Mouse (Mus musculus): ENCODE results near the gene Nup214. TPM values are rescaled to one million over a fixed set of nuclear protein-coding genes. Genes with fewer than 3 reads are reported as not detected.

Nup214 gene
- total RNA-seq, 2 experiments from 2014 or later, result 54.3 to 59.0 TPM

DNA sequence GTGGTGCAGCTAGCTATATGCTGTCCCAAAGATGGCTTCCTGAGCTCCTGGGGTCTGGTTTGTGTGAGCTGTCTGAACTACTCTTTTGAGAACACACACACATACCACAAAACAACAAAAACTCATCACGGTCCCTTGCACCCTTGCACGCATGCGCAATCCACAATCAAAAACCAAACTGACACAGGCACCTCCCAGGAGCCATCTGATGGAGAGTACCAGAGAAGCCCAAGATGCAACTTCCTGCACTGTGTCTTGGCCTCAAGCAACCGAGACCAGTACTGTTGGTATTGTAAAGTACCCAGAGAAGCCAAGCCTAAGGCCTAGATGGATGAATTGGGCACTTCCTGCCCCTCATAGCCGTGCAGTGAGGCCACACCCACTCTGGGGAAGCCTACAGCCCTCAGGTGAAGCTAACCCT is 91.1 kb downstream of the Nup214 start:
- no peak for DNase-seq (ENCODE audit: low spot score in 2 of 2)

DNA sequence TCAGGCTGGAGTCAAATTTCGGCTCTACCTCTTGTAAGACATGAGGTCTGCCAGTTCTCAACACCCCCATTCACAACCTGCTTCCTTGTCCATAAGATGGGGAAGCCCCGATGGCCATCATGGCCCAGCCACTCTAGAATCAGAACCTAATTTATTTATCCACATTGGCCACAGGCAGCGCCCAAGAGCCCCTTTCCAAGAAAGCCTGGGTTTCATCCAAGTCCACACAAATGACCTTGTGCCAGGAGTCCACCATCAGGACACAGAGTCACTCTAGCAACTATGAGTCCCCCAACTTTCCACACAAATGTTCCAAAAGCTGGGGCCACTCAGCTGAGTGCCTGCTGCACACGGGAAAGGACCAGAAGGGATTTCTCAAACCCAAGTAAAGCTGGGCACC is 91.8 kb downstream of the Nup214 start:
- DNase-seq (ENCODE audit: low spot score in 2 of 2), result no peak

GRCm38 (mm10) chr2:32068811-32069607 is 94.8 kb downstream of the Nup214 start:
- no peak for DNase-seq (ENCODE audit: low spot score in 2 of 2)

- DNase-seq (ENCODE audit: low spot score in 2 of 2), result no peak
Observed at GRCm38 (mm10) chr2:32070747-32071146, 96.5 kb downstream of the Nup214 start.

GRCm38 (mm10) chr2:32074404-32074803 is 100.2 kb downstream of the Nup214 start:
- peak in 1 of 2 experiments; percentile 34 for DNase-seq (ENCODE audit: low spot score in 2 of 2)

- no peak for DNase-seq (ENCODE audit: low spot score in 2 of 2)
Observed at GRCm38 (mm10) chr2:32075368-32075767, 101.1 kb downstream of the Nup214 start.

DNA sequence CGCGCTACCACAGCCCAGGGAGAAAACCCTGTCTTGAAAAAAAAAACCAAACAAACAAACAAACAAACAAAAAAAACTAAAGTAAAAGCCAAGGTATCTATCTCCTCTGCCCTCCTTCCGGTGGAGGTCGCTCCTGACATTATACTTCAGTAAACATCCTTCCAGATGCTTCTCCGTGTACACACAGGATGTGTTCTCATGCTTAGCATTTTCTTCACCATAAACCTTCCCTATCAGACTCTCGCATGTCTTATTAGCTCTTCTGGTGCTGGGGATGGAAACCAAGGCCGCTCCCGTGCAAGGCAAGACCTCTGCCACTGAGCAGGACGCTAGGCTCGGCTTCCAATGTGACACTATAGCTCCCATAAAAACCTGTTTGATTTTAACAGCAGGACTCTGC is 103.5 kb downstream of the Nup214 start:
- no peak for DNase-seq (ENCODE audit: low spot score in 2 of 2)

DNA sequence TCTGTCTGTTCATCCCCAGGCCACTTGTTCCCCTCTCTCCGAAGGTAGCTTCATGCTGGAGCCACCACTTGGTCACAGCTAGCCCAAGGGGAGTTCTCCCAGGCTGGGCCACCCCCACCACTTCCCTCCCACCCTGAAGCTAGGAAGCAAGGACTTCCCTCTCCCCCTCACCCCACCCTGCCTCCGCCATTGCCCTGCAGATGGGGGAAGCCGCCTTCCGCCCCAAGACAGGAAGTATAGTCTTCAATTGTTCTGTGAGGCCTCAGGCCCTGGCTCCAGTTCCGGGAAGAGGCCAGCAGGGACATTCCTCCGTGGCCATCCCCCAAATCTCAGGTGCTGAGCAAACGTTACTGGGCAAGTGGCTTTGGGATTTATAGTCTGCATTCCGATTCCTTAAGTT is 104.3 kb downstream of the Nup214 start:
- no peak for DNase-seq (ENCODE audit: low spot score in 2 of 2)

- DNase-seq (ENCODE audit: low spot score in 2 of 2), result no peak
Observed at GRCm38 (mm10) chr2:32079191-32079725, 105.0 kb downstream of the Nup214 start.

DNA sequence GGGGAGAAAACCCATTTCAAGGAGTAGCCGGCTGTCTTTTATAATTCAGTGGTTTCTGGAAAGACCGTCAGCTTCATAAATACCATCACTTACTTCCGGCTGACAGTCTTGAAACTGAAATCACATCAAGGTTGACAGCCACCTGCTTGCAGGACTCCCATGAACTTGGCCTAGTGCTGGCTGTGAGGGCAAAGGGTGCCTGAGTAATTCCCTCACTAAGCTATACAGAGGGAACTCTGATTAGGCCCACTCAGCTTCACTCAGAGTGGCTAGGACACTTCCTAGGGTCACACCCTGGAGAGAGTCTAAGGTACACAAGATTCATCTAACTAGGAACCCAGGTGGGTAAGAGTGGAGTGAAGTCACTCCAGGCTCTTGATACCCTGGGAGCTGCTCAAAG is 106.4 kb downstream of the Nup214 start:
- no peak for DNase-seq (ENCODE audit: low spot score in 2 of 2)

DNA sequence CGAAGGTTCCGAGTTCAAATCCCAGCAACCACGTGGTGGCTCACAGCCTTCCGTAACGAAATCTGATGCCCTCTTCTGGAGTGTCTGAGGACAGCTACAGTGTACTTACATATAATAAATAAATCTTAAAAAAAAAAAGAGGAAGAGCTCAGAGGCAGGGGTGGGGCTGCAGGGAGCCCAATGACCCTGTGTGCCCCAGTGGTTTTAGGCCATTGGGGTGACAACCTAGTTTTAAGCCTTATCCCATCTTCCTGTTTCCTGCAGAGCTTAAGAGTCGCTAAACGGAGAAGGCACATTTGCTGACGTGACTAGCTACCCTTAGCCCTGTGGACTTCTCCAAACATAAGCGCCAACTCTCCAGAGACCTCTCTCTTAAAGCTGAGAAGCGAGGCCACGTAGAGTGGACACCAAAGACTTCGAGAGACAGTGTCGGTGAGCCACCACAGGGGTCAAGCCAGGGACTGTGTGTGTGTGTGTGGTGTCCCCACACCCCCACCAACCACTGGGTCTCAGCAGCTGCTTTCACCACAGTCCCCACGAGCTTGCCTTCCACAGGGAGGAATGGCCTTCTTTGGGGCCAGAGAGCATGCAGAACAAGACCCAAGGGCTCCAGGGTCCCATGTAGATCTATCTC is 107.2 kb downstream of the Nup214 start:
- no peak for DNase-seq (ENCODE audit: low spot score in 2 of 2)

DNA sequence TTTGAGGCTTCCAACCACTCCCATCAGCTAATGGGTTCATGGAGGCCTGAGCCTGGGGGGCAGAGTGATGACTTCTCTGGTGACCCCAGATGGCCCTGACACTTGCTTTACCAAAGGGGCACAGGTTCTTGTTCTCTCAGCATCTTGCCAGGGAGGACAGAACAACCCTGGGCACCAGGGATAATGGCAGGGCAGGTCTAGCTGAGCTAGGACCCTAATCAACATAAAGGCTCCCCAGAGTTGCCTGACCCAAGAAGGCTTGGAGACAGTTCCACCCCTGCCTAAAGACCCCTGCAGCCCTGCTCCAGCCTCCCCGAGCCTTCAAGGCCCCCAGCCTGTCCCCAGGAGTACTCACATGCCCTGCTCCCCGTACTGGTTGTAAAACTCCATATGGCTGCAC is 108.0 kb downstream of the Nup214 start:
- DNase-seq (ENCODE audit: low spot score in 2 of 2), result no peak

DNA sequence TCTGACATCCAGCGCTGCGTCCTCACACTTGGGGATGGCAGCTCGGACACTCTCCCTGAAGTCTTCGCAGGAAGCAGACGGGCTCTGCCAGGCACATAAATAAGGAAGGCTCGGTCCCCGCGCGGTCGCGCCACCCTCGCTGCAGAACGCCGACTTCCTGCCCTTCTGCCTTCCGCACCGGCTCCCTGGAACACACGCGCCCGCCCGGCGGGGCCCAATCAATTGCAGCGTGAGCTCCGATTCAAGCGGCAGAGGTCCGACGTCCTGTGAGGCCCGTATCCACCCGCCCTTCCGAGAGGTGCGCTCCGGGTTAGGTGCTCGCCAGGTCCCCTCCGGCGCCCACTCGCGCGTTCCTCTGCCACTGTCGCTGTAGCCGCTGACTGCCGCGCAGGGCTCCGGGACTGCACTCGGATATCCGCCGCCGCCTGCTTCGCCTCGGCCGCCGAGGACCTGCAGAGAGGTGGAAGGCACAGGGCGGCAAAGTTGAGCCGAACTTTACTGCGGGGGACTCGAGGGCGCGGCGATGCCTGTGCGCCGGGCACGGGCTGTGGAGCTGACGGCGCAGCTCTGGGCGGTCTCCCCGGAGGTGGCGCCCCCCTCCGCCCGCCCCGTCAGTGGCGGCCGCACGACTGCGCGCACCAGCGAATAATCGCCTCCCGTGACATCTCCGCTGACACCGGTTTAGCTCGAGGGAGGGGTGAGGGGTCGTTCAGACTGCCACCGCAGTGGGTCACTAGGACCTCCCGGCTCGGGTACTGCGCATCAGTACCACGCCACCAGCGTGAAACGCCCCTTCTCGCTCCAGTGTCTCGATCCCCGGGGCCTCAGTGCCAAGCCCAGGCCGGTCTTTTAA is 109.1 kb downstream of the Nup214 start:
- DNase-seq (ENCODE audit: low spot score in 2 of 2), result peak in 1 of 2 experiments; percentile 31

DNA sequence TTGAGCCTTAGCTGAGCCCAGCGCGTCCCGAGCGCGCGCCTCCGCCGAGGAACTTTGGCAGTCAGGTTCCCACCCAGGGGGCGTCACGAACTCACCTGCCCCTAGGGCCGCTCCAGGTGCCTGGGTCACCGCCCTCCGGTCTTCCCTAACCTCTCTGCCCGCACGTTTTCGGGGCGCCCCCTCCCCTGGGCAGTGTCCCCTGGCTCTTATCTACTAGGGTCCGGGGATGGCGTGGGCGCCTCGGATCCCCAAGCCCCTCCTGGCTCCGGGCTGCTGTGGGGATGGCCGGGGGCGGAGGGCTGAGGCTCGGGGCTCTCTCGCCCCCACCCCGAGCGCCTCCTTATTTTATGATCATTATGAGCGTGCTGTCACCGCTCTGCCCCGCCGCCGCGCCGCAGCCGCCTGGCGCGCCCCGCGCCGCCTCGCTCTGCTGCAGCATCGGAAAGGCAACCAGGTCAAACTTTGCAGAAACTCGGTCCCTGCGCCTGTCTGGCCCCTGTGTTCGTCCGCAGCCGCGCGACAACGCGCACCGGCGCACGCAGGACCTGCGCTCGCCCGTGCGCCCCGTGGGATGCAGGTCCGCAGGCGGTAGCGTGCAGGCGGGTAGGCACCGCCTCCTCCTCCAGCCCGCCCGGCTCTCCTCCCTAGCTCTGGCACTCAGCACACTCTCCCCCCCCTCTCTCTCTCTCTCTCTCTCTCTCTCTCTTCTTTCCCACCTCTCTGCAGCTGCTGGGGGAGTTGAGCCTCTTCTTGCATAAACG is 110.1 kb downstream of the Nup214 start, which contains the start of gene Fam78a:
Gene Fam78a (minus strand): TSS at position 747 of the 761 bp plus-strand sequence.
- peak in 1 of 2 experiments; percentile 46 for DNase-seq (ENCODE audit: low spot score in 2 of 2)

DNA sequence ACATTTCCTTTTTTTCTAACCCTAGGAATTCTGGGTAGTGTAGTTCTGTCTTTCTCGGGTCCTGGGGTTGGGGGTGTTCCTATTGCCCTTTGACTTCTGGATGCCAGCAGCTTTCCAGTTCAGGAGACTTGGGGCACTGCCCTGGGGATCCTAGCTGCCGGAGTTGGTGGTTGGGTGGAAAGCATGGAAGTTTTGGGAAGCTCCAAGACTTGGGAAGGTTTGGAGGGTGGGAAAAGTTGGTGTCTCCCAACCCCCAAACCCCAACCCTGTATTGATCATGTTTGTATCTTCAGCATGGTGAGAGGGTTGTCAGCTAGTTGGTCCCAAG is 110.6 kb downstream of the Nup214 start:
- DNase-seq (ENCODE audit: low spot score in 2 of 2), result no peak

DNA sequence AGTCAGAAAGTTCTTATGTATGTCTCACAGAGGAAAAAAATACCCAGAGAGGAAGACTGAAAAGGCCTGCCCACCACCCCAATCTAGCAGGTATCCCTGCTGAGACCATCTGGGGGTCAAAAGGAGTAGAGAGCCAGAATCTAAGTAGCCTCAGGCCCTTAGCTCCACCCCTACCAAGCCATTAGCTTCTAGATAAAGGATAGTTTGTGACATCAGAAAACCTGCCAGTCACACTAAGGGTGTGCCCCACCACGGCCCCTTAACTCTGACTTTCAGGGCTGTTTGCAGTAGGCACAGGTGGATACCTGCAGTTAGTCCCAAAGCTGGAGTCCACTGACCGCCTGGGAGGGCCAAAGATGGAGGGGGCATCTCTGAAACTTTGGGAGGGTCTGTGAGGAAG is 111.0 kb downstream of the Nup214 start:
- DNase-seq (ENCODE audit: low spot score in 2 of 2), result no peak

DNA sequence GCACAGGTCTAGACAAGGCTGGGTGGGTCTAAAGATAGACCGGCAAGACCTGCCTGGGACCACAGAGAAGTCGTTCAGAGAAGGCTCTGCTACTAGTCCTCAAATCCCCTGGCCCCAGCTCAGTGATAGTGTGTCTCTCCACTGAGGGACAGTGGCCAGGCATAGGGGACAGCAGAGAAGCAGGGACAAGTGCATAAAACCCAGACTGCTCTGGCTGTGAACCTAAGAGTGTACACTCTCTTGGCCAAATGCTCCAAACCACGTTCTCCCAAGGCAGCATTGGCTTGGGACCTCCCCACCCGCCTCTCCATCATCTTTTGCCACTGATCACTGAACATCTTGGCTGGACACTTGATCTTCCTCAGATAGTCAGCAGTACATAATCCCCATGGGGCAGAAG is 113.4 kb downstream of the Nup214 start:
- no peak for DNase-seq (ENCODE audit: low spot score in 2 of 2)

- peak in 1 of 2 experiments; percentile 29 for DNase-seq (ENCODE audit: low spot score in 2 of 2)
Observed at GRCm38 (mm10) chr2:32088372-32088981, 114.2 kb downstream of the Nup214 start.

GRCm38 (mm10) chr2:32089606-32090005 is 115.4 kb downstream of the Nup214 start:
- DNase-seq (ENCODE audit: low spot score in 2 of 2), result no peak

- no peak for DNase-seq (ENCODE audit: low spot score in 2 of 2)
Observed at GRCm38 (mm10) chr2:32090145-32090544, 115.9 kb downstream of the Nup214 start.
